In genomic region chr9:99603566-99603965, GRCm38 (mm10) we compare ENCODE assay signal across 19 mouse cellular contexts. TPM values are rescaled to one million over a fixed set of nuclear protein-coding genes. Genes with fewer than 3 reads are reported as not detected.
"Had no signal": no experiment of that assay in that cellular context is flagged by ENCODE, and none has a peak within 500 bp of the region (broad histone marks: within the 10 kb centered on the region; RNA-seq: fewer than 3 reads in every experiment).

No protein-coding gene starts in this region.

- H3K9ac ChIP-seq: liver, embryonic 13.5 days; midbrain, embryonic 12.5 days; midbrain, embryonic 15.5 days; neural tube, embryonic 13.5 days; stomach, embryonic 15.5 days had no signal

- H3K4me3 ChIP-seq: left cerebral cortex, adult 2 months; liver, embryonic 13.5 days; midbrain, embryonic 12.5 days; midbrain, embryonic 15.5 days; neural tube, embryonic 13.5 days; stomach, embryonic 15.5 days had no signal

- H3K4me1 ChIP-seq: liver, embryonic 13.5 days; midbrain, embryonic 12.5 days; midbrain, embryonic 15.5 days; neural tube, embryonic 13.5 days; stomach, embryonic 15.5 days had no signal

- H3K9me3 ChIP-seq: liver, embryonic 13.5 days; midbrain, embryonic 12.5 days; midbrain, embryonic 15.5 days; neural tube, embryonic 13.5 days; stomach, embryonic 15.5 days had no signal

- H3K4me2 ChIP-seq: liver, embryonic 13.5 days; midbrain, embryonic 12.5 days; midbrain, embryonic 15.5 days; neural tube, embryonic 13.5 days; stomach, embryonic 15.5 days had no signal

- DNase-seq: kidney, adult 9 months; kidney, postnatal 36 days; layer of hippocampus, postnatal 36 days; liver, embryonic 13.5 days; lung, adult 2 months; right cerebral cortex, postnatal 25 days; spleen, adult 18-20 months; thymus, postnatal 36 days had no signal

- H3K27me3 ChIP-seq: liver, embryonic 13.5 days; midbrain, embryonic 12.5 days; midbrain, embryonic 15.5 days; neural tube, embryonic 13.5 days; stomach, embryonic 15.5 days had no signal

- ATAC-seq: midbrain, embryonic 15.5 days had no signal

- H3K27ac ChIP-seq: left cerebral cortex, adult 2 months; liver, embryonic 13.5 days; macrophage; midbrain, embryonic 12.5 days; midbrain, embryonic 15.5 days; neural tube, embryonic 13.5 days; stomach, embryonic 15.5 days had no signal

- H3K36me3 ChIP-seq: liver, embryonic 13.5 days; midbrain, embryonic 12.5 days; midbrain, embryonic 15.5 days; neural tube, embryonic 13.5 days; stomach, embryonic 15.5 days had no signal

RNA-seq across cellular contexts. Expression of gene A4gnt, which starts 8.7 kb away (rescaled TPM):
- polyA plus RNA-seq: limb, embryonic 11.5 days; limb, embryonic 14.5 days; liver, adult 2 months; liver, embryonic 13.5 days; liver, embryonic 16.5 days; lung, adult 2 months; lung, embryonic 16.5 days; macrophage; midbrain, embryonic 12.5 days; midbrain, embryonic 15.5 days; neural tube, embryonic 13.5 days had no signal

RNA-seq across cellular contexts. Expression of gene Dzip1l, which starts 25.7 kb away (rescaled TPM):
- polyA plus RNA-seq: macrophage had no signal
